Mouse (Mus musculus) lung, adult 2 months (tissue): ENCODE results near the gene Dmpk. TPM values are rescaled to one million over a fixed set of nuclear protein-coding genes. Genes with fewer than 3 reads are reported as not detected.

ENCODE experiments used
- DNase-seq: peaks from one replicate; pipeline ENCODE4 v3.0.0; 2022
- H3K4me1 ChIP-seq: fragments of 200-500 bp; 2 replicates; pipeline ENCODE4 v1.6.1; 2011; ENCODE audit warnings: low read length; ENCODE audit not compliant: control insufficient read depth, insufficient read depth
- H3K4me3 ChIP-seq: fragments of 200-500 bp; replicated peaks from 2 replicates; pipeline ENCODE3; 2011; ENCODE audit warnings: low read depth, mild to moderate bottlenecking, control low read depth, low read length; ENCODE audit errors: extremely low read depth
- CTCF ChIP-seq: fragments of 200-500 bp; IDR thresholded peaks from 2 replicates; pipeline ENCODE4 v1.5.1; 2011; ENCODE audit warnings: mild to moderate bottlenecking, low read length, control low read depth; ENCODE audit not compliant: insufficient read depth
- POLR2A ChIP-seq: fragments of 200-500 bp; IDR thresholded peaks from 2 replicates; pipeline ENCODE4 v1.6.1; 2011; ENCODE audit warnings: low read depth, mild to moderate bottlenecking, control low read depth, low read length, borderline replicate concordance; ENCODE audit errors: extremely low read depth
- WGBS: fragments of 180-500 bp; shearing (Covaris S2); methylation state at CpG from one replicate; pipeline ENCODE4 v1.1.7; 2018; 5-methylcytosine and 5-hydroxymethylcytosine counted together
- polyA plus RNA-seq: library from polyadenylated mRNA; depleted of rRNA; stranded (reverse); fragments of >200 nt; gene quantifications from 2 replicates; pipeline ENCODE4 v1.2.3, GENCODE M21; 2012

The Dmpk gene
- polyA plus RNA-seq, 1 experiment = 259 TPM

DNA sequence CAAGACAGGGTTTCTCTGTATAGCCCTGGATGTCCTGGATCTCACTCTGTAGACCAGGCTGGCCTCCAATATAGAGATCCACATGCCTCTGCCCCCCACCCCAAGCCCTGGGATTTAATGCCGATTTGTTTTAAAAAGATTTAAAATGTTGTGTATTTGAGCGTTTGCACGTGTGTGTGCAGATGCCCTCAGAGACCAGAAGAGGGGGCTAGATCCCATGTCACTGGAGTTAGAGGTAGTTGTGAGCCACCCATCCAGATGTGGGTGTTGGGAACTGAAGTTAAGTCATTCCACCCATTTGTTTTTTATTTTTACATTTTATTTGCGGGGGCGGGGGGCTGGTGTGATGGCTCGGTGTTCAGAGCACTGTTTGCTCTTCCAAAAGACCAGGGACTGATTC is 9.2 kb upstream of the Dmpk start:
- no peak for DNase-seq
- 89% methylated on average over 6 of the region's 6 CpGs for WGBS
- TF ChIP-seq POLR2A (no peak), CTCF (no peak)
- H3K4me1 ChIP-seq = peaks cover 5% of the 10 kb centered on the region
- H3K4me3 ChIP-seq = no peak overlapping the region

DNA sequence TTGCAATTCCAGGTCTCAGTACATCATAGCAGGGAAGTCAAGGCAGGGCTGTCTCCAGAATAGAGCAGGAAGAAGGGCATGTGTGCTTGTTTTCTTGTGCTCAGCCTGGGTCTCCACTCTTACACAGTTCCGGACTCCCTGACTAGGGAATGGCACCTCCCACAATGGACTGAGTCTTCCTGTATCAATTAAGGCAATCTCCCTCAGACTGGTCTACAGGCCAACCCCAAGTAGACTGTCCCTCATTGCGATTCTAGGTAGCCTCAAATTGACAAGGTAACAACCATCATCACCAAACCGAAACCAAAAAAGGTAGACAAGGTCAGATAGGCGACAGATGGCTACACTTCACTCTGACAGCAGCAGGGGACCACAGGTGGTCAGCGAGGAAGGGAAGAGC is 8.4 kb upstream of the Dmpk start:
- H3K4me3 ChIP-seq = peak overlapping the region; percentile 56
- DNase-seq = no peak
- 47% methylated on average over 5 of the region's 5 CpGs for WGBS
- no peak for TF ChIP-seq CTCF
- TF ChIP-seq POLR2A = no peak
- H3K4me1 ChIP-seq = peaks cover 5% of the 10 kb centered on the region

DNA sequence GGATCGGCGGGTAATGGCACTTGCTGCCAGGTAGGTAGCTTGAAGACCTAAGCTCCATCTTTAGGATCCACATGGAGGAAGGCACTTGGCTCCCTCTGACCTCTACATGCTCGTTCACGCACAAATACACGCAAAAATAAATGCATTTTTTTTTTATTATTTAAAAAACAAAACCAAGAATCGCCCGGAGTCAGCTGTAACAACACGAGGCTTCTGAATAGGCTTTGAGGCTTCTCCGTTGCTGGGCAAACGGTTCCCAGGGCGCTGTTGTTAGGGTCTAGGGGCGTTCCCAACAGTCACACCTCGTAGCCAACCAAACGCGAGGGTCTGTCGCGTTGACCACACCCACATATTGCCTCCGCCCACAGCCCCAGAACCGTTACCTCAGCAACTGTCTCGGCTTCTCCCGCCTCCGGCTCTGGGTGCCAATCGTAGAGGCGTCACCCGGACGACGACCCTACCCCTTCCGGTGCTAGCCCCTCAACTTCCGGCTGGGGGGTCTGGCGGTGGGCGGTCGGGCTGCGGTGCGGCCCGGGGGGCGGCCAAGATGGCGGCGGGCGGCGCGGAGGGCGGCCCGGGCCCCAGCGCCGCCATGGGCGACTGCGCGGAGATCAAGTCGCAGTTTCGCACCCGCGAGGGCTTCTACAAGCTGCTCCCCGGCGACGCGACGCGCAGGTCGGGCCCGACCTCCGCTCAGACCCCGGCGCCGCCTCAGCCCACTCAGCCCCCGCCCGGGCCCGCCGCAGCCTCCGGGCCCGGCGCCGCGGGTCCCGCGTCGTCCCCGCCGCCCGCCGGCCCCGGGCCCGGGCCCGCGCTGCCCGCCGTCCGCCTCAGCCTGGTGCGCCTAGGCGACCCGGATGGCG is 7.7 kb upstream of the Dmpk start, which contains the start of gene Dmwd:
Gene Dmwd (plus strand): TSS at position 505 of the 863 bp plus-strand sequence.
- 1% methylated on average over 82 of the region's 91 CpGs for WGBS
- TF ChIP-seq POLR2A (no peak), CTCF (no peak)
- DNase-seq = peak; percentile 89
- H3K4me3 ChIP-seq = peak within 1 kb of the TSS; percentile 56
- H3K4me1 ChIP-seq = peaks cover 5% of the 10 kb centered on the region

DNA sequence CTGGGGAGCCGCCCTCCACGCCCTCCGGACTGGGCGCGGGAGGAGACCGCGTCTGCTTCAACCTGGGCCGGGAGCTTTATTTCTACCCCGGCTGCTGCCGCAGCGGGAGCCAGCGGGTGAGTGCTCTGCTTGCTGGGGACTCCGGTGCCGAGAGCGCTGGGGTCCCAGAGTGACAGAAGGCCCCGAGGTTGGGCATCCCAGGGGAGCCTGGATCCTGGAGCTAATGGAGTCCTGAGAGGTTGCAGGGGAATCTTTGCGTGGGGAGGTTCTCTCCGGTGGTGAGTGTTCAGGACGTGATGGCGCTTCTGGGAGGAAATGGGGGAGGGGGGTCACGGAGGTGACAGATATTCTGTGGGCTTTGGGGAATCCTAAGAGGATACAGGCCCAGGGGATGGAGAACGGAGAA is 7.1 kb upstream of the Dmpk start:
- Histone ChIP-seq H3K4me1 (peaks cover 5% of the 10 kb centered on the region), H3K4me3 (peak overlapping the region; percentile 56)
- DNase-seq = no peak
- 1% methylated on average over 22 of the region's 22 CpGs for WGBS
- TF ChIP-seq CTCF = no peak
- TF ChIP-seq POLR2A = no peak

DNA sequence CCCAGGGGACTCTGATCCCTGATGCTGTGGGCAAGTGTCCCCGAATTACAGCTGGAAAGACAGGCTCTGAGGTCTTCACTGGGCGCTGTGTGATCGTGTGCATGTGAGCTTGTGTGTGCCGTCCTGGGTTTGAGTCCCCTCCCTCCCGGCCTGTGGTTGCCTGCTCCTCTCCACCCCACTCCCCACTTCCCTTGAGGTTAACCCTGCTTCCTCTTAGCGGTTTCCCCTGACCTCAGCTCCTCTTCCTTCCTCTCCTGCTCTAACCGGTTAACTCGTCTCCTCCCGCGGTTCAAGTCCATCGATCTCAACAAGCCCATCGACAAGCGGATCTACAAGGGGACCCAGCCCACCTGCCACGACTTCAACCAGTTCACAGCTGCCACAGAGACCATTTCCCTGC is 5.9 kb upstream of the Dmpk start:
- Histone ChIP-seq H3K4me3 (no peak overlapping the region), H3K4me1 (peaks cover 5% of the 10 kb centered on the region)
- TF ChIP-seq CTCF (no peak), POLR2A (no peak)
- 42% methylated on average over 14 of the region's 14 CpGs for WGBS
- no peak for DNase-seq

DNA sequence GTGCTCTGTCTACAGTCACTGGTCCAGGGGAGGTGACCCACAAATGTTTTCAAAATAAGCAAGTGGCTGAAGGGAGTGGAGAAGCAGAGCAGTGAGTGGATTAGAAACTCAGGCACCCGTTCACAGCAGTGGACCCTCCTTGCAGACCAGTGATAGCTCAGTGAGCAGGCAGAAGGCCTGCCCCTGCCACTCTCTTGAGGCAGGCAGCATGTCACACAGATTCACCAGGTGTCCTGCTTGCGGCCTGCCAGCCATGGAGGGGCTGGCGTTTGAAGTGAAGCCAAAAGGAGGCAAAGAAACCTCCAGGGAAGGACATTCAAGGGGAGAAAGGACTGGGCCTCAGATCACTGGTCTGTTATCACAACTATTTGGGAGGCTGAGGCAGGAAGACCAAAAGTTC is 4.9 kb upstream of the Dmpk start:
- H3K4me3 ChIP-seq = no peak overlapping the region
- TF ChIP-seq CTCF (no peak), POLR2A (no peak)
- WGBS = 77% methylated on average over 3 of the region's 3 CpGs
- DNase-seq = no peak
- H3K4me1 ChIP-seq = peaks cover 5% of the 10 kb centered on the region

DNA sequence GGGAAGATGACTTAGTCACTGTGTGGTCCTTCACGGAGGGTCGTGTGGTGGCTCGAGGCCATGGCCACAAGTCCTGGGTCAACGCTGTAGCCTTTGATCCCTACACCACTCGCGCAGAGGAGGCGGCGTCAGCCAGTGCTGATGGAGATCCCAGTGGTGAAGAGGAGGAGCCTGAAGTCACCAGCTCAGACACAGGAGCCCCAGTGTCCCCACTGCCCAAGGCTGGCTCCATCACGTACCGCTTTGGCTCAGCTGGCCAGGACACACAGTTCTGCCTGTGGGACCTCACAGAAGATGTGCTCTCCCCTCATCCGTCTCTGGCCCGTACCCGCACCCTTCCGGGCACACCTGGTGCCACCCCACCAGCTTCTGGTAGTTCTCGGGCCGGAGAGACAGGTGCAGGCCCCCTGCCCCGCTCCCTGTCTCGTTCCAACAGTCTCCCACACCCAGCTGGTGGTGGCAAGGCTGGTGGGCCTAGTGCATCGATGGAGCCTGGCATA is 3.1 kb upstream of the Dmpk start:
- no peak overlapping the region for H3K4me3 ChIP-seq
- peaks cover under 1% of the 10 kb centered on the region for H3K4me1 ChIP-seq
- no peak for DNase-seq
- TF ChIP-seq POLR2A (no peak), CTCF (no peak)
- 85% methylated on average over 19 of the region's 19 CpGs for WGBS

DNA sequence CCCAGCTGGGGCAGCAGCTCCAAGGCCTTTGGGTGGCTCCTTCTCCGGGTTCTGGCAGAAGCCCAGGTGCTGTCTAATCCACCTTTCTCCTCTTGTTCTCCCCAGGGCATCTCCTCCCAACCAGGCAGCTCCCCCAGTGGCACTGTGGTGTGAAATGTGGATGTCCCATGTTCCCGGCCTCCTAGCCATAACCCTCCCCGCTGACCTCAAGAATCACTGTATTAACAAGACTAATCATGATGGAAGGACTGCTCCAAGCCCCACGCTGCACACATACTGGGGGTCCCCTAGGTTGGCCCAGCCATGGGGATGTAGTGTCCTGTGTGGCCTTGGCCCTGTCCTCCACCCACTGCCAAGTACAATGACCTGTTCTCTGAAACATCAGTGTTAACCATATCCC is 1.5 kb upstream of the Dmpk start:
- WGBS = 77% methylated on average over 4 of the region's 4 CpGs
- Histone ChIP-seq H3K4me1 (peaks cover 6% of the 10 kb centered on the region), H3K4me3 (no peak overlapping the region)
- DNase-seq = no peak
- TF ChIP-seq CTCF (no peak), POLR2A (no peak)

DNA sequence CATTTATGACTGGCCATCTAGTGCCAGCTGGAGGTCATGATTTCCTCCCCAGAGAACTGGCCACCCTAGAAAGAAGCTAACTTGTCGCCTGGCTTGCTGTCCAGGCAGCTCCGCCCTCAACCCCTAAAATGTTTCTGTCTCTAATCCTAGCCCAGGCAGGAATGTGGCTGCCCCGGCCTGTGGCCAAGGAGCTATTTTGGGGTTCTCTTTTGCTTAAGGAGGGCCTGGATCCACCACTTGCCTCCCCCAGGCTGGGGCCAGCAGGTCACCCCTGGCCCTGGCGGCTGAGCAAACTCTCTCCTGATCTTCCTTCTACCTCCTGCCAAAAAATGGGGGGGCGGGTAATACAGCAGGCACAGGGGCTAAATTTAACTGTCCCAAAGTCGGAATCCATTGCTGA is 553 bp upstream of the Dmpk start:
- no peak overlapping the region for H3K4me3 ChIP-seq
- no peak for DNase-seq
- WGBS = 46% methylated on average over 6 of the region's 6 CpGs

DNA sequence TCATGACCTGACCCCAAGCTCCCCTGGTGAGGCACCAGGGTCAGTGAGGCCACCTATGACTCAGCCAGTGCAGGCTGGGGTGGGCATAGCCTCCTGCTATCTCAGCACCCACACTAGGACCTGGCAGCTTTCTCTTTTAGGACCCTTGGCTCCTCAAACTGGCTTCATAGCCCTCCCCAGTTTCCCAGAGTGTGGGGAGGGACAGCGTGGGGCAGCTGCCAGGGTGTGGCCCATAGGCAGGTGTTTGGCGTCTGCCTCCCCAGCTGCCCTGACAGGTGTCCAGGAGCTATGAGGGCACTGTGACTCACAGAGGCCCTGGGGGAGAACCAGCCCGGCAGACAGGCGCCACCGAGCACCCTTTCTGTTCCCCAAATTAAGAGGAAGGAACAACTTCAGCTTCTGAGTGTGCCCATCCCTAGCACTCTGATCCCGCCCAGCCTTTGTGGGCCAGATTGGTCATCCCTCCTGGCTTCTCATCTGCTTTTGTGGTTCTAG is 675 bp downstream of the Dmpk start:
- no peak for DNase-seq
- TF ChIP-seq CTCF (no peak), POLR2A (no peak)
- Histone ChIP-seq H3K4me1 (peaks cover 6% of the 10 kb centered on the region), H3K4me3 (peak overlapping the region; percentile 60)
- WGBS = 50% methylated on average over 6 of the region's 6 CpGs

More for the DNA sequence above, 553 bp upstream of the Dmpk start:
- TF ChIP-seq POLR2A (no peak), CTCF (no peak)
- H3K4me1 ChIP-seq = peaks cover 6% of the 10 kb centered on the region
